27 mouse cellular contexts compared by ENCODE assay signal in genomic region chr17:26842431-26843228, GRCm38 (mm10). TPM values are rescaled to one million over a fixed set of nuclear protein-coding genes. Genes with fewer than 3 reads are reported as not detected.
DNase-seq lines count a peak whose midpoint lies in the region; ATAC-seq lines count a peak whose summit lies in the region.
"Had no signal": no experiment of that assay in that cellular context is flagged by ENCODE, and none has a peak within 500 bp of the region (broad histone marks: within the 10 kb centered on the region; RNA-seq: fewer than 3 reads in every experiment).

No protein-coding gene starts in this region.

- no peaks in the 10 kb centered on the region for H3K36me3 ChIP-seq in hindbrain, embryonic 11.5 days (ENCODE audit: control insufficient read depth, insufficient read depth, low read length)
- H3K36me3 ChIP-seq in hindbrain, embryonic 10.5 days, result no peaks in the 10 kb centered on the region
- H3K36me3 ChIP-seq in limb, embryonic 11.5 days (ENCODE audit: control insufficient read depth, insufficient read depth, low read length), result no peaks in the 10 kb centered on the region
- H3K36me3 ChIP-seq: embryonic facial prominence, embryonic 13.5 days; liver, embryonic 12.5 days had no signal

- WGBS in hindbrain, embryonic 11.5 days, result 2% methylated on average over 9 of the region's 9 CpGs
- WGBS in hindbrain, embryonic 10.5 days, result 3% methylated on average over 9 of the region's 9 CpGs
- WGBS in limb, embryonic 11.5 days, result 4% methylated on average over 9 of the region's 9 CpGs

- DNase-seq in heart, adult 11 months, result peak; percentile 36
- no peak for DNase-seq in heart, adult 18-20 months
- DNase-seq in hindbrain, embryonic 11.5 days (ENCODE audit: low spot score), result peak; percentile 34
- no peak for DNase-seq in hindbrain, embryonic 10.5 days (ENCODE audit: low spot score)
- peak; percentile 17 for DNase-seq in retina, embryonic 14.5 days (ENCODE audit: low spot score)
- no peak for DNase-seq in retina, postnatal 1 day
- peak; percentile 41 for DNase-seq in limb, embryonic 11.5 days (ENCODE audit: low spot score)
- DNase-seq in MN1 (ENCODE audit: low spot score), result no peak
- DNase-seq: cerebellum, adult 2 months; cerebellum, postnatal 36 days; gastrocnemius, adult 2 months; kidney, adult 18-20 months; kidney, postnatal 25 days; lung, embryonic 14.5 days; lung, postnatal 36 days; right cerebral cortex, postnatal 4 days; thymus, postnatal 25 days had no signal

- ATAC-seq in hindbrain, embryonic 11.5 days (ENCODE audit: low FRiP score), result no peak
- no peak for ATAC-seq in limb, embryonic 11.5 days (ENCODE audit: insufficient number of reproducible peaks, low FRiP score, low TSS enrichment, low read depth)
- ATAC-seq: hindbrain, embryonic 16.5 days; liver, embryonic 12.5 days had no signal

- no peaks in the 10 kb centered on the region for H3K9me3 ChIP-seq in hindbrain, embryonic 11.5 days (ENCODE audit: control insufficient read depth, low read length)
- H3K9me3 ChIP-seq in hindbrain, embryonic 10.5 days, result no peaks in the 10 kb centered on the region
- no peaks in the 10 kb centered on the region for H3K9me3 ChIP-seq in limb, embryonic 11.5 days (ENCODE audit: control insufficient read depth, low read length)
- H3K9me3 ChIP-seq: embryonic facial prominence, embryonic 13.5 days; liver, embryonic 12.5 days had no signal

- no peaks in the 10 kb centered on the region; the same call in 1 of the 2 replicates for H3K4me1 ChIP-seq in hindbrain, embryonic 11.5 days (replicated peaks; ENCODE audit: control insufficient read depth, insufficient read depth, low read length)
- H3K4me1 ChIP-seq in hindbrain, embryonic 10.5 days (replicated peaks), result peaks cover 24% of the 10 kb centered on the region
- H3K4me1 ChIP-seq in limb, embryonic 11.5 days (ENCODE audit: control insufficient read depth, insufficient read depth, low read length), result peaks cover 2% of the 10 kb centered on the region; the same call in 1 of the 2 replicates
- H3K4me1 ChIP-seq: liver, embryonic 12.5 days had no signal

- H3K27ac ChIP-seq in hindbrain, embryonic 11.5 days (ENCODE audit: low read depth, low read length), result no peak overlapping the region
- H3K27ac ChIP-seq in hindbrain, embryonic 10.5 days, result no peak overlapping the region
- H3K27ac ChIP-seq in limb, embryonic 11.5 days (replicated peaks; ENCODE audit: low read depth, low read length), result no peak overlapping the region
- H3K27ac ChIP-seq: embryonic facial prominence, embryonic 13.5 days; gastrocnemius, adult 2 months; liver, embryonic 12.5 days had no signal

- no peak overlapping the region for H3K9ac ChIP-seq in hindbrain, embryonic 11.5 days (ENCODE audit: low read depth, low read length)
- H3K9ac ChIP-seq in limb, embryonic 11.5 days (ENCODE audit: low read length), result no peak overlapping the region
- H3K9ac ChIP-seq: embryonic facial prominence, embryonic 13.5 days; liver, embryonic 12.5 days; lung, embryonic 14.5 days had no signal

- H3K27me3 ChIP-seq in hindbrain, embryonic 11.5 days (ENCODE audit: control insufficient read depth, insufficient read depth, low read length), result peaks cover 92% of the 10 kb centered on the region
- H3K27me3 ChIP-seq in hindbrain, embryonic 10.5 days (ENCODE audit: insufficient read depth, poor library complexity, severe bottlenecking), result peaks cover 100% of the 10 kb centered on the region
- peaks cover 90% of the 10 kb centered on the region for H3K27me3 ChIP-seq in limb, embryonic 11.5 days (ENCODE audit: control insufficient read depth, insufficient read depth, low read length)
- H3K27me3 ChIP-seq: CH12.LX had no signal

- no peak overlapping the region for H3K4me3 ChIP-seq in hindbrain, embryonic 11.5 days (ENCODE audit: low read depth, low read length)
- H3K4me3 ChIP-seq in hindbrain, embryonic 10.5 days, result no peak overlapping the region
- no peak overlapping the region; the same call in 1 of the 2 replicates for H3K4me3 ChIP-seq in limb, embryonic 11.5 days (ENCODE audit: low read depth, low read length)
- H3K4me3 ChIP-seq: embryonic facial prominence, embryonic 13.5 days; gastrocnemius, adult 2 months; liver, embryonic 12.5 days had no signal

- no peak overlapping the region for H3K4me2 ChIP-seq in hindbrain, embryonic 11.5 days (replicated peaks; ENCODE audit: low read depth, low read length)
- H3K4me2 ChIP-seq in limb, embryonic 11.5 days (ENCODE audit: low read depth, severe bottlenecking), result no peak overlapping the region
- H3K4me2 ChIP-seq: embryonic facial prominence, embryonic 13.5 days; liver, embryonic 12.5 days; lung, embryonic 14.5 days had no signal

RNA-seq across cellular contexts. Expression of gene Nkx2-5, which starts 2.2 kb away (rescaled TPM):
- total RNA-seq in heart, adult 18-20 months (2021), result 10 to 100 TPM; 75.6 to 79.8 TPM
- not detected in 2 replicates for polyA plus RNA-seq in hindbrain, embryonic 11.5 days (2014; fragmentation: Nextera tagmentation; extraction: Ambion mirVana)
- polyA plus RNA-seq in hindbrain, embryonic 10.5 days (2016; fragmentation: Nextera tagmentation; extraction: Ambion mirVana), result 0.21 TPM in 1 of 2 replicates, not detected in the other
- 0.16 TPM in 1 of 2 replicates, not detected in the other for polyA plus RNA-seq in limb, embryonic 11.5 days (2014; fragmentation: Nextera tagmentation; extraction: Ambion mirVana)
- total RNA-seq: adrenal gland, postnatal 4 days; CH12.LX; gastrocnemius, adult 2 months; granulocyte monocyte progenitor cell, adult 5-6 weeks; layer of hippocampus, adult 8-10 months; left cerebral cortex, postnatal 25 days; megakaryocyte-erythroid progenitor cell, adult 5-6 weeks; MEL had no signal
- polyA plus RNA-seq: cerebellum, adult 2 months; hindbrain, embryonic 16.5 days had no signal

Comparison
In these comparisons a context has a peak if more than half of its experiments do, and no peak if none do; other contexts are left out.
1. DNase-seq: peak in heart, adult 11 months (single experiment), hindbrain, embryonic 11.5 days (single experiment), retina, embryonic 14.5 days (single experiment) and limb, embryonic 11.5 days (single experiment); none in heart, adult 18-20 months (0 of 2), hindbrain, embryonic 10.5 days (single experiment), retina, postnatal 1 day (single experiment) and MN1 (single experiment).